Mouse (Mus musculus): ENCODE measurements around the gene Slc25a54. TPM values are rescaled to one million over a fixed set of nuclear protein-coding genes. Genes with fewer than 3 reads are reported as not detected.

Slc25a54 gene
- polyA plus RNA-seq, 1 experiment from 2014 or later, result not detected

DNA sequence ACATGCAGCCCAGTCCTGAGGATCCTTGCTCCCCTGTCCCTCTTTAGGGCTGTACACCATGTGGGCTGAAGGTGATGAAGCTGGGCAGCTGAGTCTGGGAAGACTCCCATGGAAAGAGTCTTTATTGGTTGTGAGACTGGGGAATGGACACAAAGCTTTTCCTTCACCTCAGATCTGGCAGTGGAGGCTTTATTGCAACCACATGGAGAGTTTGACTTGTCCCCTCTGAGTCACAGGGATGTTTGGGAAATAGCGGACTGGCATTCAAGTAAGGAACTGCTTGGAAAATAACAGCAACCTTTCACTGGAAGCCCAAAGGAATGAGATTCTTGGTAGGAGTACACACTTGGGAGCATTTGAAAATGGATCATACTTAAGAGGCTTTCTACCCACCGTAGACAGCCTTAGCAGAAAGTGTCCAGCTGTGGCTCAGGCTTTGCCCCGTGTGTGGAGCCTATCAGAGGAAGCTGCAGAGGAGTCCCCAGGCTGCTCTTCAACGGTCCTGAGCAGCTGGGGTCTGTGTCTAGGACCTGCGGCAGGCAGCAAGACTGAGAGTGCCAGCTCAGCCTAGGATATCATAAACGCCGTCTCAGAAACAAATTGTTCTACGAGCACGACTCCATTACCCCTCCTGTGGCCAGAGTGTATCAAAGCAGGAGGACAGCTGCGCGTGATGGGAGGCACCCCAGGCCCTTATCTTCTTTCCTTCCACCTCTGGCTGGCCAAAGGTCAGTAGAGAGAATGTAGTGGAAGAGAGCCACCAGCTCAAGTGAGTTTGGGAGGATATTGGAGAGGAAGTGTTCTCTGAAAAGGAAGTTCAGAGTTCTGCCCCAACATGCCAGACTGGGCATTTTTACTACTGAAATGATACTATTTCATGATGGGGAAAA lies 29.0 kb upstream of the Slc25a54 start:
- Histone ChIP-seq H3K4me2 (ENCODE audit: low read depth) (no peak overlapping the region), H3K9me3 (ENCODE audit: control insufficient read depth, low read length) (no peaks in the 10 kb centered on the region), H3K9ac (ENCODE audit: low read length) (no peak overlapping the region), H3K27me3 (ENCODE audit: control insufficient read depth, insufficient read depth, low read length) (no peaks in the 10 kb centered on the region), H3K36me3 (ENCODE audit: control insufficient read depth, insufficient read depth, low read length) (no peaks in the 10 kb centered on the region), H3K4me1 (ENCODE audit: control insufficient read depth, insufficient read depth, low read length) (0 out of 2 replicates have a peak, but pooled peaks cover 3% of the 10 kb centered on the region), H3K27ac (ENCODE audit: low read depth, low read length) (no peak overlapping the region), H3K4me3 (ENCODE audit: low read depth, low read length) (no peak overlapping the region)
- WGBS, result 47% methylated on average over 11 of the region's 11 CpGs
- ATAC-seq (ENCODE audit: insufficient read depth, low FRiP score, low TSS enrichment) (peak; percentile 38; the same call in 1 of the 2 replicates), DNase-seq (ENCODE audit: low spot score) (no peak)

DNA sequence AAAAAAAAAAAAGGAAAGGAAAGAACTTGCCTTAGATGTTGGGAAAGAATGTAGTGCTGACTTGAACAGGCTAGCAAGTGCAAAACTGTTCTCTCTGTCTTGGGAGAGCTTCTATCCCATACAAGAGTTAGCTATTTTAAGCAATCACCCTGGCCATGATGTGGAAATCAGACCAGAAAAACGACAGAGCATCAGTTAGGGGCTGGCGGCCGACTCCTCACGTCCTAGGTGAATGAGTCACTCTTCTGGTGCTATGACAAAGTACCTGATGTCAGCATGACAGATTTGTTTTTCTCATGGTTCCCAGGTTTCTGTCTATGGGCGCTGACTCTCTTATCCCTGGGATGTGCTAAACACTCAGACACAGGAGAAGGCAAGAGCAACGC lies 28.3 kb upstream of the Slc25a54 start:
- no peaks in the 10 kb centered on the region for H3K36me3 ChIP-seq (ENCODE audit: control insufficient read depth, insufficient read depth, low read length)
- no peak overlapping the region for H3K27ac ChIP-seq (ENCODE audit: low read depth, low read length)
- no peak overlapping the region for H3K4me2 ChIP-seq (ENCODE audit: low read depth)
- 88% methylated on average over 6 of the region's 6 CpGs for WGBS
- no peaks in the 10 kb centered on the region for H3K27me3 ChIP-seq (ENCODE audit: control insufficient read depth, insufficient read depth, low read length)
- DNase-seq (ENCODE audit: low spot score) (no peak), ATAC-seq (ENCODE audit: insufficient read depth, low FRiP score, low TSS enrichment) (no peak)
- 0 out of 2 replicates have a peak, but pooled peaks cover 3% of the 10 kb centered on the region for H3K4me1 ChIP-seq (ENCODE audit: control insufficient read depth, insufficient read depth, low read length)
- H3K9ac ChIP-seq (ENCODE audit: low read length), result no peak overlapping the region
- no peaks in the 10 kb centered on the region for H3K9me3 ChIP-seq (ENCODE audit: control insufficient read depth, low read length)
- H3K4me3 ChIP-seq (ENCODE audit: low read depth, low read length), result no peak overlapping the region

DNA sequence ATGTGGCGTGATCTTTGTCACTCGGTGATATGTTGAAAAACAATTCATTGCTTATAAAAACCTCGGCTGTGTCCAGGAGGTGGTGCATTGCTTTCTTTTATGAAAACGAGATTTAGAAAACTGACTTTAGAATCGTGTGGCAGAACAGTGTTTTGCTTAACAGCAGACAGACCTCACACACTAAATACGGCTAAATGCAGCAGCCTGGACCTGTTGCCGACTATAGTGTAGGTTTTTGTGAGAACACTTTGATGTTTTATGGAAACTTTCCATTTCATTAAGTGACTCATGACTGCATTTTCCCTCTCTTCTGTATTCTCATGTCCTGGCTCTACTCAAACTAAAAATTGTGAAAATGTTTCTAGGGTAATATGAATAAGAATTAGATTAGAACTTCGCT lies 20.4 kb upstream of the Slc25a54 start:
- no peak overlapping the region for H3K27ac ChIP-seq (ENCODE audit: low read depth, low read length)
- no peaks in the 10 kb centered on the region for H3K36me3 ChIP-seq (ENCODE audit: control insufficient read depth, insufficient read depth, low read length)
- no peak for ATAC-seq (ENCODE audit: insufficient read depth, low FRiP score, low TSS enrichment)
- no peaks in the 10 kb centered on the region for H3K4me1 ChIP-seq (ENCODE audit: control insufficient read depth, insufficient read depth, low read length)
- H3K4me3 ChIP-seq (ENCODE audit: low read depth, low read length), result no peak overlapping the region
- no peaks in the 10 kb centered on the region for H3K27me3 ChIP-seq (ENCODE audit: control insufficient read depth, insufficient read depth, low read length)
- no peaks in the 10 kb centered on the region for H3K9me3 ChIP-seq (ENCODE audit: control insufficient read depth, low read length)
- H3K9ac ChIP-seq (ENCODE audit: low read length), result no peak overlapping the region
- no peak overlapping the region for H3K4me2 ChIP-seq (ENCODE audit: low read depth)
- no peak for DNase-seq (ENCODE audit: low spot score)
- 79% methylated on average over 8 of the region's 8 CpGs for WGBS

DNA sequence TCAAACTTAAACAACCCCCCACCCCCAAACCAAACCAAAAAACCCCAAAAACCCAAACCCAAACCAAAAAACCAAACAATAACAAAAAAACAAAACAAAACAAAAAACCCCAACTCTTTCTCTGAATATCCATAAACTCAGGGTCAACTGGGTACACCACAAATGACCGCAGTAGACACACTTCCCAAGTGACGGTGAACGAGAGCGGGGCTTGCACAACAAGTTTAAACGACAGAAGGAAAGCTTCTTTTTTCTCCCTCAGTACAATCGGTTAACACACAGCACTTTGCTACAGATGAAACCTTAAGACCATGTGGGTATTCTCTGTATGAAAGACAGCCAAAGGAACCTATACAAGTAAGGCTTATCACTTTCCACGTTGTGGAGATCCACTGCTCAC lies 17.9 kb upstream of the Slc25a54 start:
- no peak for ATAC-seq (ENCODE audit: insufficient read depth, low FRiP score, low TSS enrichment)
- H3K36me3 ChIP-seq (ENCODE audit: control insufficient read depth, insufficient read depth, low read length), result no peaks in the 10 kb centered on the region
- H3K4me3 ChIP-seq (ENCODE audit: low read depth, low read length), result no peak overlapping the region
- H3K9me3 ChIP-seq (ENCODE audit: control insufficient read depth, low read length), result no peaks in the 10 kb centered on the region
- DNase-seq (ENCODE audit: low spot score), result no peak
- H3K4me2 ChIP-seq (ENCODE audit: low read depth), result no peak overlapping the region
- H3K9ac ChIP-seq (ENCODE audit: low read length), result no peak overlapping the region
- H3K27me3 ChIP-seq (ENCODE audit: control insufficient read depth, insufficient read depth, low read length), result no peaks in the 10 kb centered on the region
- no peaks in the 10 kb centered on the region for H3K4me1 ChIP-seq (ENCODE audit: control insufficient read depth, insufficient read depth, low read length)
- WGBS, result 75% methylated on average over 7 of the region's 7 CpGs
- H3K27ac ChIP-seq (ENCODE audit: low read depth, low read length), result no peak overlapping the region

DNA sequence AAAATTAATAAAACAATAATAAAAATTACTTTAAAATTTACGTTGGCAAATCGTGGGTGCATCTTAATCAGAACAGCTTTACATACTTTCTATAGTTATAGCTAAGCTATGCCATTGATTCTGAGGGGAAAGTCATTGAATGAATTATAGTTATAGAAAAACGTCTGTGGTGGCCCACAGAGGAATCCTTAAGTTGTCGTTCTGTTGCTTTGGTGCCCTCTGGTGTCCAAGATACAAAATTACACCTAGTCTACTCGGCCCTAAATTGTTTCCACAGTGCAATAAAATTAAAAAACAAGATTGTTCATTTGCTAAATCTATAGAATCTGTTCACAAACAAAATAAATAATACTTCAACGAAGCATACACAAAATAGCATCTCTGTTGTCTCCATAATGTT lies 17.3 kb upstream of the Slc25a54 start:
- Histone ChIP-seq H3K36me3 (ENCODE audit: control insufficient read depth, insufficient read depth, low read length) (no peaks in the 10 kb centered on the region), H3K4me1 (ENCODE audit: control insufficient read depth, insufficient read depth, low read length) (no peaks in the 10 kb centered on the region), H3K9me3 (ENCODE audit: control insufficient read depth, low read length) (no peaks in the 10 kb centered on the region), H3K9ac (ENCODE audit: low read length) (no peak overlapping the region), H3K4me2 (ENCODE audit: low read depth) (no peak overlapping the region), H3K27ac (ENCODE audit: low read depth, low read length) (no peak overlapping the region), H3K4me3 (ENCODE audit: low read depth, low read length) (no peak overlapping the region), H3K27me3 (ENCODE audit: control insufficient read depth, insufficient read depth, low read length) (no peaks in the 10 kb centered on the region)
- DNase-seq (ENCODE audit: low spot score), result peak; percentile 53
- ATAC-seq (ENCODE audit: insufficient read depth, low FRiP score, low TSS enrichment), result peak; percentile 48
- WGBS, result 2% methylated on average over 6 of the region's 6 CpGs

DNA sequence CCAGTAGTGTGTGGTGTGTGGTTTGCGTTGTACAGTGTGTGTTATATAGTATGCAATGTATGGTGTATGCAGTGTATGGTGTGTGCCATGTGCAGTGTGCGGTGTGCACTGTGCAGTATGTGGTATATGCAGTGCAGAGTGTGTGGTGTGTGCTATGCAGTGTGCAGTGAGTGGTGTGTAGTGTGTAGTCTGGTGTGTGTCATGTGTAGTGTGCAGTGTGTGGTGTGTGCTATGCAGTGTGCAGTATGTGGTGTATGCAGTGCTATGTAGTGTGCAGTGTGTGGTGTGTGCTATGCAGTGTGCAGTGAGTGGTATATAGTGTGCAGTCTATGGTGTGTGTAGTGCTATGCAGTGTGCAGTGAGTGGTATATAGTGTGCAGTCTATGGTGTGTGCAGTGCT lies 4.1 kb downstream of the Slc25a54 start:
- no peak overlapping the region for H3K4me2 ChIP-seq (ENCODE audit: low read depth)
- H3K36me3 ChIP-seq (ENCODE audit: control insufficient read depth, insufficient read depth, low read length), result no peaks in the 10 kb centered on the region
- DNase-seq (ENCODE audit: low spot score), result no peak
- no peaks in the 10 kb centered on the region for H3K27me3 ChIP-seq (ENCODE audit: control insufficient read depth, insufficient read depth, low read length)
- H3K27ac ChIP-seq (ENCODE audit: low read depth, low read length), result no peak overlapping the region
- no peaks in the 10 kb centered on the region for H3K4me1 ChIP-seq (ENCODE audit: control insufficient read depth, insufficient read depth, low read length)
- H3K9me3 ChIP-seq (ENCODE audit: control insufficient read depth, low read length), result no peaks in the 10 kb centered on the region
- no peak overlapping the region for H3K9ac ChIP-seq (ENCODE audit: low read length)
- no peak for ATAC-seq (ENCODE audit: insufficient read depth, low FRiP score, low TSS enrichment)
- WGBS, result 85% methylated on average over 2 of the region's 2 CpGs
- no peak overlapping the region for H3K4me3 ChIP-seq (ENCODE audit: low read depth, low read length)

DNA sequence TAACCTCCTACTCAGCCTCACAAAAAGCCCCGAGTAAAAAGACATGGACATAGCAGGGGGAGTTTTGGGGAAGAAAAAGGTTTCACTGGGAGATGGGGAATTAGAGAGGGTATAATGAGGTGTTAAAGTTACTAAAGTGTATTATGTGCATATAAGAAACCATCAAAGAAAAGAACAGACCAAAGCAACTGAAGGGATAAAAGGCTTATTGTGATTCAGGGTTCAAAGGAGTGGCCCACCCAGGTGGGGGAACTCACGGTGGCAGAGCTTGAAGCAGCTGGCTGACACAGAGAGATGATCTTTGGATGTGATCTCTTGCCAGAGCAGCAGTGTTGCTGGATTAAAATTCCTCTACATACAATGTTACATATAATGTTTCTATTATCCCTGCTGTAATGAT lies 8.2 kb downstream of the Slc25a54 start:
- no peak overlapping the region for H3K4me3 ChIP-seq (ENCODE audit: low read depth, low read length)
- H3K4me2 ChIP-seq (ENCODE audit: low read depth), result no peak overlapping the region
- no peak overlapping the region for H3K27ac ChIP-seq (ENCODE audit: low read depth, low read length)
- DNase-seq (ENCODE audit: low spot score) (no peak), ATAC-seq (ENCODE audit: insufficient read depth, low FRiP score, low TSS enrichment) (no peak)
- no peaks in the 10 kb centered on the region for H3K36me3 ChIP-seq (ENCODE audit: control insufficient read depth, insufficient read depth, low read length)
- no peaks in the 10 kb centered on the region for H3K27me3 ChIP-seq (ENCODE audit: control insufficient read depth, insufficient read depth, low read length)
- H3K9ac ChIP-seq (ENCODE audit: low read length), result no peak overlapping the region
- H3K9me3 ChIP-seq (ENCODE audit: control insufficient read depth, low read length), result no peaks in the 10 kb centered on the region
- no peaks in the 10 kb centered on the region for H3K4me1 ChIP-seq (ENCODE audit: control insufficient read depth, insufficient read depth, low read length)
- 9% methylated on average over 2 of the region's 2 CpGs for WGBS

DNA sequence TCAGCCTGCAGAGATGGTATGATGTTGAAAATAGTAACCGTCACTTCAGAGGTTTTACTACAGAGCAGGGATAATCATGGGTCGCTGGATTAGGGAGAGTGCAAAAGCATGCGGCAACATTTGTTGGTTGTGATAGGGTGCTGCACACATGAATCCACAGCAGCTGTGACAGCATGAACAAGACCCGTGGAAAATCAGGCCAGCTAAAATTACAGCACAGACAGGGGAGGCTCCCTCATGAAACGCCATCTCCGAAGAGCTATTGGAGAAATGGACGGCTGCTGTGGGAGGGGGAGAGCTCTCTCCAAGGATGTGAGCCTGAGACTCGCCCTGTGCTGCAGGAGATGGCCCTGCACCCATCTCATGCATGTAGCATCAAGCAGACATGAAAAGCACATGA lies 24.4 kb downstream of the Slc25a54 start:
- no peak overlapping the region for H3K9ac ChIP-seq (ENCODE audit: low read length)
- H3K9me3 ChIP-seq (ENCODE audit: control insufficient read depth, low read length), result no peaks in the 10 kb centered on the region
- H3K4me2 ChIP-seq (ENCODE audit: low read depth), result no peak overlapping the region
- H3K36me3 ChIP-seq (ENCODE audit: control insufficient read depth, insufficient read depth, low read length), result no peaks in the 10 kb centered on the region
- no peak overlapping the region for H3K27ac ChIP-seq (ENCODE audit: low read depth, low read length)
- no peaks in the 10 kb centered on the region for H3K4me1 ChIP-seq (ENCODE audit: control insufficient read depth, insufficient read depth, low read length)
- DNase-seq (ENCODE audit: low spot score), result no peak
- 61% methylated on average over 8 of the region's 8 CpGs for WGBS
- no peak for ATAC-seq (ENCODE audit: insufficient read depth, low FRiP score, low TSS enrichment)
- no peak overlapping the region for H3K4me3 ChIP-seq (ENCODE audit: low read depth, low read length)
- no peaks in the 10 kb centered on the region for H3K27me3 ChIP-seq (ENCODE audit: control insufficient read depth, insufficient read depth, low read length)

DNA sequence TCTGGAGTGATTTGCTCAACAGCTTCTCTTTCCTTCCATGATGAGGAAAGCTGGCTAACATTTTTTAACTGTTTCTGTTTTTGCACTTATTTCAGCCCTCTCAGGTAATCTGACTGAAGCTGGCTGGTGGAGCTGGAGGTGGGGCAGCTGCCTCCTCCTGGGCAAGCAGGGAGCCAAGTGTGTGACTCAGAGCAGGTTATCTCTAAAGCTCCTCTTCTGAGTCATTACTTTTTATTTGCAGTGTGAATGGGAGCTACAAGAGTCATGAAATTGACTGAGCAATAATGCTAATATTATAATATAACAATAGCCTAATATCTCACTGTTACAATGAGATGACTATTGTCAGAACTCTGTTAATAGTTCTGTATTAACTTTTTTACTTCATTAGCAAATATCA lies 36.9 kb downstream of the Slc25a54 start:
- DNase-seq (ENCODE audit: low spot score) (no peak), ATAC-seq (ENCODE audit: insufficient read depth, low FRiP score, low TSS enrichment) (no peak)
- no peak overlapping the region for H3K9ac ChIP-seq (ENCODE audit: low read length)
- no peak overlapping the region for H3K4me3 ChIP-seq (ENCODE audit: low read depth, low read length)
- H3K4me2 ChIP-seq (ENCODE audit: low read depth), result no peak overlapping the region
- no peaks in the 10 kb centered on the region for H3K4me1 ChIP-seq (ENCODE audit: control insufficient read depth, insufficient read depth, low read length)
- no peaks in the 10 kb centered on the region for H3K27me3 ChIP-seq (ENCODE audit: control insufficient read depth, insufficient read depth, low read length)
- no peaks in the 10 kb centered on the region for H3K36me3 ChIP-seq (ENCODE audit: control insufficient read depth, insufficient read depth, low read length)
- H3K9me3 ChIP-seq (ENCODE audit: control insufficient read depth, low read length), result no peaks in the 10 kb centered on the region
- H3K27ac ChIP-seq (ENCODE audit: low read depth, low read length), result no peak overlapping the region
